Mouse (Mus musculus) heart, adult 2 months (tissue): ENCODE results near the gene Gm20388.

ENCODE experiments used
- CTCF ChIP-seq: fragments of 200-600 bp; IDR thresholded peaks from 2 replicates; pipeline ENCODE4 v1.8.1; 2022; ENCODE audit warnings: antibody characterized with exemption, mild to moderate bottlenecking, moderate library complexity
- EP300 ChIP-seq: fragments of 200-500 bp; IDR thresholded peaks from 2 replicates; pipeline ENCODE4 v1.6.1; 2011; ENCODE audit warnings: low read depth, low read length, control low read depth; ENCODE audit not compliant: insufficient read depth
- POLR2A ChIP-seq: fragments of 200-500 bp; IDR thresholded peaks from 2 replicates; pipeline ENCODE4 v1.6.1; 2011; ENCODE audit warnings: mild to moderate bottlenecking, low read depth, low read length, control low read depth; ENCODE audit not compliant: insufficient read depth

DNA sequence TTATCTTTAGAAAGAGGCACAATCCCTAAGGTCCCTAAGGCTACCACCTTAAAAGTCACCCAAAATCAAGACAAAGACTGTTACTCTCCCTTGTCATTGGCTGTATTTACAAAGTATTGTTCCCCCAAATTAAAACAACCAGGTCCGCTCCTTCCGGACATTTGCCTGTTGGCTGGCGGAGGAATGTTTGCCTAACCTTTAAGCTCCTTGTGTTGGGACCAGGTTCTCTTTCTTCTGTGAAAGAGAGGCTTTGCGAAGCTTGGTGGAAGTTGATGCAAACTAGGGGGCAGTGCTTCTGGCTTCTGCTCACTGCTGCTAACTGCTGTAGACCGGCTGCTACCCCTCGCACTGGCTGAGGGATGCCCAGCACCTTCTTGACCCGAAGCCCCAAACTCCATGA is 3898.0 kb downstream of the Gm20388 start:
- TF ChIP-seq CTCF (no peak), EP300 (no peak), POLR2A (no peak)
